Comparison of ENCODE assay signal across 9 mouse cellular contexts in the genomic region with DNA sequence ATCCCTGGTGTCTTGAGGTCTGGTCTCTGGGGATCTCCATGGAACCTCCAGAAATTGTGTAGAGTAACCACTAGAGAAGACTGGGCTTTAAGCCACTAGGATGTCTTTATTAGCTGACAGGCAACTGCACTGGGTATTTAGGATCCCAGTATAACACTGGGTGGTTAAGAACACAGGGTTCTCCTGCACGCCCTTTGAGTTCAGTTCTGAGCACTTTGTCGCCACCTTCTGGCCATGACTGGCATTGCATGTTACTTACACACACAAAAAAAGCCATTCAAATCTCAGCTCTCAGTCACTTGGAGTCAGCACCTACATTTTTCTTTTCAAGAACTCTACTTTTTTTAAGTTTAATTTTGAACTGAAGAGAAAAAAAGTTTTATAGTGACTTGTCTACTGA. TPM values are rescaled to one million over a fixed set of nuclear protein-coding genes. Genes with fewer than 3 reads are reported as not detected.
DNase-seq lines count a peak whose midpoint lies in the region; ATAC-seq lines count a peak whose summit lies in the region.
"Had no signal": no experiment of that assay in that cellular context is flagged by ENCODE, and none has a peak within 500 bp of the region (broad histone marks: within the 10 kb centered on the region; RNA-seq: fewer than 3 reads in every experiment).

No protein-coding gene starts in this region.

- DNase-seq in ES-CJ7 (ENCODE audit: low read depth, low spot score) = peak; percentile 57
- DNase-seq in adrenal gland, postnatal 4 days (ENCODE audit: low spot score in 2 of 2) = peak; percentile 38 to 41
- DNase-seq in embryonic facial prominence, embryonic 14.5 days (ENCODE audit: low spot score) = peak; percentile 59
- DNase-seq in heart, postnatal 14 days = peak; percentile 64 to 77
- DNase-seq in layer of hippocampus, adult 8-10 months (ENCODE audit: low spot score in 2 of 2) = peak; percentile 49 to 82
- peak; percentile 85 for DNase-seq in lung, postnatal 36 days
- DNase-seq in right cerebral cortex, postnatal 10 days (ENCODE audit: low spot score in 2 of 2) = peak; percentile 68 to 81
- DNase-seq in urinary bladder, postnatal 14 days (ENCODE audit: low spot score) = peak; percentile 61

- WGBS in embryonic facial prominence, embryonic 14.5 days = 0% methylated on average over 2 of the region's 2 CpGs

- H3K4me2 ChIP-seq in embryonic facial prominence, embryonic 14.5 days (ENCODE audit: low read depth, low read length) = no peak overlapping the region
- H3K4me2 ChIP-seq: hindbrain, embryonic 15.5 days had no signal

- no peaks in the 10 kb centered on the region for H3K36me3 ChIP-seq in embryonic facial prominence, embryonic 14.5 days (ENCODE audit: control insufficient read depth, insufficient read depth, low read length)

- no peak overlapping the region for H3K4me3 ChIP-seq in embryonic facial prominence, embryonic 14.5 days (ENCODE audit: low read depth, low read length)
- H3K4me3 ChIP-seq: hindbrain, embryonic 15.5 days had no signal

- no peak overlapping the region for H3K27ac ChIP-seq in embryonic facial prominence, embryonic 14.5 days (replicated peaks; ENCODE audit: low read depth, low read length)
- H3K27ac ChIP-seq: hindbrain, embryonic 15.5 days had no signal

- H3K9me3 ChIP-seq in embryonic facial prominence, embryonic 14.5 days (ENCODE audit: control insufficient read depth, low read length) = no peaks in the 10 kb centered on the region
- H3K9me3 ChIP-seq: hindbrain, embryonic 15.5 days had no signal

- no peaks in the 10 kb centered on the region for H3K4me1 ChIP-seq in embryonic facial prominence, embryonic 14.5 days (ENCODE audit: control insufficient read depth, insufficient read depth, low read length)
- H3K4me1 ChIP-seq: hindbrain, embryonic 15.5 days had no signal

- 0 out of 2 replicates have a peak, but pooled peaks have one; percentile 37 for ATAC-seq in embryonic facial prominence, embryonic 14.5 days (ENCODE audit: low read depth)

- H3K27me3 ChIP-seq in embryonic facial prominence, embryonic 14.5 days (replicated peaks; ENCODE audit: control insufficient read depth, insufficient read depth, low read length) = no peaks in the 10 kb centered on the region
- H3K27me3 ChIP-seq: hindbrain, embryonic 15.5 days had no signal

- H3K9ac ChIP-seq in embryonic facial prominence, embryonic 14.5 days (ENCODE audit: low read depth, low read length) = no peak overlapping the region
- H3K9ac ChIP-seq: hindbrain, embryonic 15.5 days had no signal

- intact Hi-C loops in heart, postnatal 14 days (cut with DNase I) = loop anchor here (2.0 to 5.0 kb wide), 2 partner anchors 14 to 101 kb away; no protein-coding TSS in a partner anchor

RNA-seq across cellular contexts. Expression of gene Armcx5, which starts 10.3 kb away (rescaled TPM):
- 10 to 100 TPM; 23.8 to 28.6 TPM for total RNA-seq in adrenal gland, postnatal 4 days (2021)
- polyA plus RNA-seq in embryonic facial prominence, embryonic 14.5 days (2014; fragmentation: Nextera tagmentation; extraction: Ambion mirVana) = 6.9 and 9.2 TPM in 2 replicates
- total RNA-seq in heart, postnatal 14 days (2021) = 1 to 10 TPM; 6.4 to 6.5 TPM
- 10 to 100 TPM; 29.5 to 35.9 (median 30.7) TPM for total RNA-seq in layer of hippocampus, adult 8-10 months (2022)

RNA-seq across cellular contexts. Expression of gene Gprasp1, which starts 10.3 kb away (rescaled TPM):
- 100 to 1,000 TPM in 1 of 2 experiments, 10 to 100 TPM in 1; 84.6 to 102 TPM for total RNA-seq in adrenal gland, postnatal 4 days (2021)
- polyA plus RNA-seq in embryonic facial prominence, embryonic 14.5 days (2014; fragmentation: Nextera tagmentation; extraction: Ambion mirVana) = 56.4 and 59.2 TPM in 2 replicates
- 10 to 100 TPM; 17.8 to 21.5 TPM for total RNA-seq in heart, postnatal 14 days (2021)
- 100 to 1,000 TPM; 301 to 353 (median 333) TPM for total RNA-seq in layer of hippocampus, adult 8-10 months (2022)

RNA-seq across cellular contexts. Expression of gene Tmsb15a, which starts 27.8 kb away (rescaled TPM):
- total RNA-seq in adrenal gland, postnatal 4 days (2021) = not detected
- polyA plus RNA-seq in embryonic facial prominence, embryonic 14.5 days (2014; fragmentation: Nextera tagmentation; extraction: Ambion mirVana) = 1.0 and 1.3 TPM in 2 replicates
- not detected for total RNA-seq in heart, postnatal 14 days (2021)
- not detected for total RNA-seq in layer of hippocampus, adult 8-10 months (2022)
- polyA plus RNA-seq: hindbrain, embryonic 15.5 days had no signal

RNA-seq across cellular contexts. Expression of gene Bhlhb9, which starts 44.6 kb away (rescaled TPM):
- total RNA-seq in adrenal gland, postnatal 4 days (2021) = 10 to 100 TPM; 34.8 to 36.8 TPM
- 48.6 and 59.2 TPM in 2 replicates for polyA plus RNA-seq in embryonic facial prominence, embryonic 14.5 days (2014; fragmentation: Nextera tagmentation; extraction: Ambion mirVana)
- 10 to 100 TPM; 16.1 to 26.6 TPM for total RNA-seq in heart, postnatal 14 days (2021)
- total RNA-seq in layer of hippocampus, adult 8-10 months (2022) = 10 to 100 TPM; 64.5 to 78.8 (median 68.9) TPM

RNA-seq across cellular contexts. Expression of gene Tcp11x2, which starts 59.2 kb away (rescaled TPM):
- not detected for total RNA-seq in adrenal gland, postnatal 4 days (2021)
- 0.14 TPM in 1 of 2 replicates, not detected in the other for polyA plus RNA-seq in embryonic facial prominence, embryonic 14.5 days (2014; fragmentation: Nextera tagmentation; extraction: Ambion mirVana)
- not detected for total RNA-seq in heart, postnatal 14 days (2021)
- total RNA-seq in layer of hippocampus, adult 8-10 months (2022) = not detected
- polyA plus RNA-seq: hindbrain, embryonic 15.5 days had no signal
